Mouse (Mus musculus) olfactory bulb, adult 2 months (tissue): ENCODE data around the gene Wnt7b.

Source experiments
- CTCF ChIP-seq: fragments of 200-500 bp; IDR thresholded peaks from 2 replicates; pipeline ENCODE4 v1.5.1; 2012; ENCODE audit warnings: low read depth, mild to moderate bottlenecking, low read length, moderate library complexity; ENCODE audit not compliant: insufficient read depth
- POLR2A ChIP-seq: fragments of 200-500 bp; IDR thresholded peaks from 2 replicates; pipeline ENCODE4 v1.6.1; 2012; ENCODE audit warnings: mild to moderate bottlenecking, low read depth, low read length, moderate library complexity; ENCODE audit not compliant: insufficient read depth

GRCm38 (mm10) chr15:85609266-85610004, 27.2 kb upstream of the Wnt7b start:
- no peak for TF ChIP-seq POLR2A
- no peak for TF ChIP-seq CTCF
